Mouse (Mus musculus): ENCODE measurements at regions not wholly inside any gene's neighbourhood (a gene's known extent, or its start where the extent isn't known, plus 50 kb on each side); places are given as distances from the start of the nearest gene placed in this dataset.

- no peak for TF ChIP-seq CTCF (conservative IDR thresholded peaks at IDR 0.05; ENCODE audit: low read length)
- TF ChIP-seq POU5F1 (IDR thresholded peaks at IDR 0.05; ENCODE audit: borderline replicate concordance, low read length), result no peak
- TF ChIP-seq NANOG (IDR thresholded peaks at IDR 0.05; ENCODE audit: borderline replicate concordance, low read length), result no peak
Measured at GRCm38 (mm10) chr2:166398774-166399139, 243.3 kb upstream of the Sulf2 start.
